Mouse (Mus musculus) midbrain, embryonic 10.5 days (tissue): Measurements from ENCODE around the gene Micu1. TPM values are rescaled to one million over a fixed set of nuclear protein-coding genes. Genes with fewer than 3 reads are reported as not detected.
"Not testable (repeated sequence)": the region's sequence is repeated elsewhere in the genome, so short reads cannot be mapped to it uniquely, and the experiment has no call there.

Experiments used
- DNase-seq: peaks from one replicate; pipeline ENCODE4 v3.0.0-alpha.2; 2017; ENCODE audit warnings: low spot score
- H3K27ac ChIP-seq: fragments of 300-500 bp; sonication (generic); replicated peaks from 2 replicates; pipeline ENCODE4 v1.5.1; 2016; ENCODE audit warnings: mild to moderate bottlenecking
- H3K27me3 ChIP-seq: fragments of 300-500 bp; sonication (generic); 2 replicates; pipeline ENCODE4 v1.6.1; 2016; ENCODE audit warnings: low read depth, mild to moderate bottlenecking; ENCODE audit not compliant: poor library complexity, severe bottlenecking
- H3K36me3 ChIP-seq: fragments of 300-500 bp; sonication (generic); 2 replicates; pipeline ENCODE4 v1.6.1; 2016; ENCODE audit warnings: mild to moderate bottlenecking, moderate library complexity
- H3K4me1 ChIP-seq: fragments of 300-500 bp; sonication (generic); 2 replicates; pipeline ENCODE4 v1.6.1; 2016
- H3K4me3 ChIP-seq: fragments of 300-500 bp; sonication (generic); 2 replicates; pipeline ENCODE4 v1.5.1; 2016; ENCODE audit warnings: mild to moderate bottlenecking, moderate library complexity
- H3K9me3 ChIP-seq: fragments of 300-500 bp; sonication (generic); replicated peaks from 2 replicates; pipeline ENCODE4 v1.6.1; 2016; ENCODE audit warnings: mild to moderate bottlenecking
- WGBS: fragments of 180-500 bp; shearing (Covaris S2); methylation state at CpG from one replicate; pipeline ENCODE4 v1.1.7; 2016; 5-methylcytosine and 5-hydroxymethylcytosine counted together
- polyA plus RNA-seq: library from polyadenylated mRNA; unstranded; fragments of >200 nt; fragmentation: Nextera tagmentation; extraction: Ambion mirVana; gene quantifications from 2 replicates; pipeline ENCODE4 v1.2.1, GENCODE M21; 2016

Gene Micu1
- polyA plus RNA-seq, 1 experiment from 2014 or later, result 58.1 TPM

DNA sequence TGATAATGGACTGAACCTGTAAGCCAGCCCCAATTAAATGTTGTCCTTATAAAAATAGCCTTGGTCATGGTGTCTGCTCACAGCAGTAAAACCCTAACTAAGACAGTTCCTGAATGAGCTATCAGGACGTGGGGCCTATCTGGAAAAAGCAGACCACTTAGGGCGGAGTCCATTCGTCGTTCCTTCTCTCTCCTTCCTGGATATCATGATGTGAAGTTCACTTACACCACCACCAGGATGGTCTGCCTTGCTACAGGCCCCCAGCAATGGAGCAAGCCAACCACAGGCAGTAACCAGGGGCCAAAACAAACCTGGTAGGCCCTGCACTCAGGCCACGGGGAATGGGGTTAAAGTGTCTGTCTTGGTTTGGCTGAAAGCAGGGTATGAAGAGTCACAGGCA lies 171.3 kb downstream of the Micu1 start:
- no peaks in the 10 kb centered on the region for H3K9me3 ChIP-seq
- no peak overlapping the region for H3K4me3 ChIP-seq
- H3K27ac ChIP-seq, result no peak overlapping the region
- H3K36me3 ChIP-seq, result no peaks in the 10 kb centered on the region
- no peak for DNase-seq
- H3K27me3 ChIP-seq, result no peaks in the 10 kb centered on the region
- H3K4me1 ChIP-seq, result peaks cover 3% of the 10 kb centered on the region
- WGBS, result 81% methylated on average over 5 of the region's 5 CpGs

DNA sequence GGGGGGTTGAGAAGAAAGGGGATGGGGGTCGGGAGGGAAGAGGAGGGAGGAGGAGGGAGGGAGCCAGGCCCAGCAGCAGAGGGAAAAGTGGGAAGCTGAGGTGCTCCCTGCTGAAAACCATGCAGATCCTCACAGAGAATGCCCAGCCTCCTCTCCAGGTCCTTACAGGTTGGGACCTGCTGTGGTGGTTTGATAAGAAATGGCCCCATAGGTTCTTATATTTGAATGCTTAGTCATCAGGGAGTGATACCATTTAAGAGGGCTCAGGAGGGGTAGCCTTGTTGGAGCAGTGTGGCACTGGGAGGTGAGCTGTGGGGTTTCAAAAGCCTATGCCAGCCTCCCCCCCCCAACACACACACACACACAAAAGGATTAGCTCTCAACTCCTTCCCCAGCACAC lies 173.1 kb downstream of the Micu1 start:
- no peaks in the 10 kb centered on the region for H3K9me3 ChIP-seq
- 0 out of 2 replicates have a peak overlapping the region, but pooled peaks have one; percentile 24 for H3K27ac ChIP-seq
- H3K4me3 ChIP-seq, result no peak overlapping the region
- peaks cover 8% of the 10 kb centered on the region for H3K4me1 ChIP-seq
- 43% methylated on average over 1 of the region's 1 CpGs for WGBS
- H3K27me3 ChIP-seq, result no peaks in the 10 kb centered on the region
- no peaks in the 10 kb centered on the region for H3K36me3 ChIP-seq
- no peak for DNase-seq

DNA sequence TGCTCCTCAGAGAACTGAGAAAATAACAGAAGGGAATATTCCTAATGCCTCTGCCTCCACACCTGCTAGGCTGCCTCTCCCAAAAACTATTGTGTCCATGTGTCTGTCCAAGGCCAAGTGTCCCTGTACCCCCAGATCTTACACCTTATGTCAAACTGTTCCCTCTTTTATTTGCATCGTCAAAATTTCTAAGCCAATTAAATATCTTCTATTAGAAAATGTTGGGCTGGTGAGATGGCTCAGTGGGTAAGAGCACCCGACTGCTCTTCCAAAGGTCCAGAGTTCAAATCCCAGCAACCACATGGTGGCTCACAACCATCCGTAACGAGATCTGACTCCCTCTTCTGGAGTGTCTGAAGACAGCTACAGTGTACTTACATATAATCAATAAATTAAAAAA lies 174.4 kb downstream of the Micu1 start:
- H3K27me3 ChIP-seq, DNase-seq, H3K36me3 ChIP-seq, H3K4me3 ChIP-seq, H3K27ac ChIP-seq, H3K9me3 ChIP-seq: not testable (repeated sequence)
- peaks cover 16% of the 10 kb centered on the region for H3K4me1 ChIP-seq
- WGBS, result 94% methylated on average over 4 of the region's 4 CpGs

DNA sequence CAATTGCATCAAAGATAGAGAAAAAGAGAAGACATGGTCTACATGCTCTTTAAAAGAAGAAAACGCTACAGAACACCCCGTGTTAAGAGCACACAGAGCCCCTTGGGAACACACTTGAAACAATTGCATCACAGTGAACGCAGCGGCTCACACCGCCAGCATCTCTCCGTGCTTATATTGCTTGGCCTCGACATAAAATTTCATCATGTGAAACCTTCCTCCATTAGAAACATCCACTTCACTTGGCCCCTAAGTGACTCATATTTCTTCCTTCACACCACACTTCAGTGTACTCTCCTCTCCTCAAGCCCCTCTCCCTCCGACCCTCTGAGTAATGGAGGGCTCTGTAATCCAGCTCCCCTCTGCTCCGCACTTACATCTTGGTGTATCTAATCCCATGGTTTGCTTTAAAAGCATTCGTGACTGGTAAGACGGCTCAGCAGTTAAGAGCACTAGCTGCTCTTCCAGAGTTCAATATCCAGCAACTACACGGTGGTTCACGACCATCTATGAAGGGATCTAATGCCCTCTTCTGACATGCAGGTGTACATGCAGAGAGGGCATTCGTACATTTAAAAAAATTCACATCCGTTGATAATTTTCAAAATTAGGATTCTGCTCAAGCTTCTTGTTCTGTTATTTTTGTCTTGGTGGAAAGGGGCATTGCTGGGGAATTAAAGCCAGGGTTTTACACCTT lies 175.3 kb downstream of the Micu1 start:
- Histone ChIP-seq H3K27ac (no peak overlapping the region), H3K9me3 (no peaks in the 10 kb centered on the region), H3K27me3 (no peaks in the 10 kb centered on the region), H3K36me3 (no peaks in the 10 kb centered on the region), H3K4me1 (peaks cover 16% of the 10 kb centered on the region), H3K4me3 (no peak overlapping the region)
- whole genome bisulfite sequencing, result 79% methylated on average over 15 of the region's 15 CpGs
- DNase-seq, result no peak

DNA sequence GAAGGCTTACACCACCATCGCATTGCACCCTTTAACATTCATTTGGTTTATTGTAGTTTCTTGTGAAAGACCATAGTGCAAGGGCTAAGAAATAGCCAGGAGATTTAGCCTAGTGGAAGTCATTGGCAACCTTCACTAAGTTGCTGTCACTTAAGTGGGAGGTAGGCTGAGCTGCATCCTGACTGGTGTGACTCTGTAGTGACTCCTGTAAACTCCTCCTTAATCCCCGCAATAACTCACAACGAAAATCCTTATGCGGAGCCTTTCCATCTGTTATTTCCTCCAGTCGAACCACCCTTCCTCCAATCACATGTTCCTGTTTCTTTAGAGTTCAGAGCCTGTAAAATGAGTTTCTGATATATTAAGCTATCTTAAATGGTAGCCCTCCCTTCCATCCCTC lies 176.5 kb downstream of the Micu1 start:
- 25% methylated on average over 5 of the region's 5 CpGs for WGBS
- peaks cover 20% of the 10 kb centered on the region for H3K4me1 ChIP-seq
- H3K36me3 ChIP-seq, result peaks cover 2% of the 10 kb centered on the region; the same call in 1 of the 2 replicates
- H3K9me3 ChIP-seq, result no peaks in the 10 kb centered on the region
- no peaks in the 10 kb centered on the region for H3K27me3 ChIP-seq
- no peak for DNase-seq
- peak overlapping the region; percentile 91 for H3K4me3 ChIP-seq
- peak overlapping the region; percentile 99 for H3K27ac ChIP-seq

DNA sequence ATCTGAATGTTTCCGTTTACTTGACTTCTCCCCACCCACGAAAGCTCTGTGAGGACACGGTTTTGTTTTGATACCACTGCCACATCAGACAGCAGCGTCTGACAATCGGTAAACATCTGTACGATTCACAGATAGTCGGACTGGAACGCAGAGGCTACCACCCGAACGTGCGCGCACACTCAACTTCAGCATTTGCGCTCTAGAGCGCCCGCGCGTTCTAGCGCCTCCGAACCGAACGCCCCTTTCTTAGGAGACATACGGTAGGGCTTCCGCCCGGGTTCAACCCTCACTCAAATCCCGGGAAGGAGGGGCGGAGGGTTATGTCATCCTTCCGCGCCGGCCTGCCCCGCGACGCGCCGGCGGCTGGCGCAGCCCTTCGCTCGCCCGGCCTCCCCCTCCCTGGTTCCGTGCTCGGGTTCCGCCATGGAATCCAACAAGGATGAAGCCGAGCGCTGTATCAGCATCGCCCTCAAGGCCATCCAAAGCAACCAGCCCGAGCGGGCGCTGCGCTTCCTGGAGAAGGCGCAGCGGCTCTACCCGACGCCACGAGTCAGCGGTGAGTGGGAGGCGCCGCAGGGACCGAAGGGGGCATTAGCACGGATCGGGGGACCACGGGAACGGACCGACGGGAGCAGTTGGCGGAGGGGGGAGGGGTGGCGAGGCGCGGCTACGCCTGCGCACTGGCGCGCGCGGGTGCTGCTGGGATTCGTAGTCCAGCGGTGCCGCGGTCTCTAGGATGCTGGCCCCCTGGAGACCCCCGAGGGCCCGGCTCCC lies 177.2 kb downstream of the Micu1 start, which contains the start of gene Dnajb12:
Gene Dnajb12, plus strand, starts transcription at position 302 of the 774 bp plus-strand sequence.
- Histone ChIP-seq H3K36me3 (peaks cover 6% of the 10 kb centered on the region; the same call in 1 of the 2 replicates), H3K9me3 (no peaks in the 10 kb centered on the region), H3K27me3 (no peaks in the 10 kb centered on the region), H3K27ac (peak within 1 kb of the TSS; percentile 99), H3K4me1 (peaks cover 22% of the 10 kb centered on the region), H3K4me3 (peak within 1 kb of the TSS; percentile 91)
- DNase-seq, result peak; percentile 95
- WGBS, result under 1% methylated on average over 80 of the region's 80 CpGs

DNA sequence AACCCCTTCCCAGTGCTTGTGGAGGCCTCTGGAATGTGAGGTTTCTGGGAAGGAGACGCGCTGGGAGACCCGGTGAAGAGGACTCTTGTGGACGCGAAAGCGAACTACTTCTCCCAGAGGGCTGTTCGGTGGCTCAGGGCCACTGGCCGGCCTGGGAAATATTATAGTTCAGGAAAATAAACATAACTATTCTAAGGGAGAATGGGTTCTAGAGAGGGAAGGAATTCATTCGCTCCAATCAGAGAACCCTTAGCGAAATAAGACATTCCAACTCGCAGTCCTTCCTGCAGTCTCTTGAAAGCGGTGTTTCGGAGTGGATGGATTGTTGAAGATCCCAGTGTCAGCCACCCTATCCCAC lies 177.7 kb downstream of the Micu1 start:
- no peak for DNase-seq
- WGBS, result under 1% methylated on average over 13 of the region's 13 CpGs

DNA sequence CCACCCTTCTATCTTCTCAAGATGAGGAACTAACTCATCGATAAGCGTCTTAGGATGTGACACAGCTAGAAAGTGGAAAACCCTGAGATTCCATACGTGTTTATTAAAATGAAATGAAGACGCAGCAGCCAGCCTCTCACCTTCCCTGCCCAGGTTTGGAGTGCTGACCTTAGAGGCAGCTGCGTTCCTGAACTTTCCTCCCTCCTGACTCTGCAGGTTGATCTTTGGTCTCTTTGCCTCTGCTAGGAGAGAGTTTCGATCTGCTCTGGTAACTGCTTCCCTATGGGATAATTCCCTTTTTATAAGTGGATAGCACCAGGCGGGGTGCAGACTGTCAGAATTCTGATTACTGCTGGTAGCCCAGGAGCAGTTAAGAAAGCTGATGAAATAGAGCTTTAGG lies 178.6 kb downstream of the Micu1 start:
- peaks cover 20% of the 10 kb centered on the region for H3K36me3 ChIP-seq
- no peaks in the 10 kb centered on the region for H3K27me3 ChIP-seq
- no peak for DNase-seq
- H3K4me1 ChIP-seq, result peaks cover 23% of the 10 kb centered on the region
- no peaks in the 10 kb centered on the region for H3K9me3 ChIP-seq
- H3K4me3 ChIP-seq, result peak overlapping the region; percentile 91
- 88% methylated on average over 7 of the region's 7 CpGs for WGBS
- H3K27ac ChIP-seq, result no peak overlapping the region

More for the DNA sequence above, 177.7 kb downstream of the Micu1 start:
- Histone ChIP-seq H3K4me3 (peak overlapping the region; percentile 91), H3K27me3 (no peaks in the 10 kb centered on the region), H3K4me1 (peaks cover 23% of the 10 kb centered on the region), H3K9me3 (no peaks in the 10 kb centered on the region), H3K36me3 (peaks cover 11% of the 10 kb centered on the region), H3K27ac (peak overlapping the region; percentile 99)

DNA sequence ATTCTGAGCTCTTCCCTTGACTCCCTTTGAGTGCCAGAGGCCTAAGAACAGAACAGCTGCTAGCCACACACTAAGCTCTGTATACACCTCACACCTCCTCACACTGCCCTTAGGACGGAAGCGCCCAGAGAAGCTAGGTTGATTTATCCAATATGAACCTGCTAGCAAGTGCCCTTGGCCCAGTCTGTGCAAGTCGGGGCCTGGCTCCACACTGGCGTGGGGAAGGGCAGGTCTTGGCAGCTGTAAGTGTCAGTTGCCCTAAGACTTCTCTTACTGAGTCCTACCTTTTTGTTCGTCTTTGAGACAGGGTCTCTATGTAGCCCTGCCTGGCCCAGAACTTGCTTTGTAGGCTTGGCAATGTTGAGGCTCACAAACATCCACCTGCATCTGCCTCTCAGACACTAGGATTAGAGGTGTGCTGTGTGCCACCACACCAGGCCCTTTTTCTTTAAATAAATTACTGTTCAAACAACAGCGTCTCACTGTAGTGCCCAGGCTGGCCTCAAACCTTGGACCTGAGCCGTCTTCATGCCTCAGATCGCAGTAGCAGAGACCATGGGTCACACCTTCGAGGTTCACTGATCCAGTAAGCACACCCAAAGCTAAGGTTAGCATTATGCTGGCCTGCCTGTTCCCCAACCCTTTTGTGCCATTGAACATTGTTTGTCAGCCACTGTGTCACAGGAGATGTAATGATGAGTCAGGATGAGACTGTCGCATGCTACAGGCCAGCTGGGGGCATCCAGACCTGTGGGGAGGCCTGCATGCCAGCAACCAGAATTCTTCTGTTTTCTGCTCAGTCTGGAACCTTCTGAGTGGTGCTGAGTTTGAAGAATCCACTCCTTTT lies 182.3 kb downstream of the Micu1 start:
- DNase-seq, result no peak
- Histone ChIP-seq H3K27me3 (no peaks in the 10 kb centered on the region), H3K4me3 (no peak overlapping the region), H3K4me1 (peaks cover 17% of the 10 kb centered on the region), H3K36me3 (peaks cover 24% of the 10 kb centered on the region), H3K9me3 (no peaks in the 10 kb centered on the region), H3K27ac (no peak overlapping the region)
- WGBS, result 91% methylated on average over 10 of the region's 10 CpGs

DNA sequence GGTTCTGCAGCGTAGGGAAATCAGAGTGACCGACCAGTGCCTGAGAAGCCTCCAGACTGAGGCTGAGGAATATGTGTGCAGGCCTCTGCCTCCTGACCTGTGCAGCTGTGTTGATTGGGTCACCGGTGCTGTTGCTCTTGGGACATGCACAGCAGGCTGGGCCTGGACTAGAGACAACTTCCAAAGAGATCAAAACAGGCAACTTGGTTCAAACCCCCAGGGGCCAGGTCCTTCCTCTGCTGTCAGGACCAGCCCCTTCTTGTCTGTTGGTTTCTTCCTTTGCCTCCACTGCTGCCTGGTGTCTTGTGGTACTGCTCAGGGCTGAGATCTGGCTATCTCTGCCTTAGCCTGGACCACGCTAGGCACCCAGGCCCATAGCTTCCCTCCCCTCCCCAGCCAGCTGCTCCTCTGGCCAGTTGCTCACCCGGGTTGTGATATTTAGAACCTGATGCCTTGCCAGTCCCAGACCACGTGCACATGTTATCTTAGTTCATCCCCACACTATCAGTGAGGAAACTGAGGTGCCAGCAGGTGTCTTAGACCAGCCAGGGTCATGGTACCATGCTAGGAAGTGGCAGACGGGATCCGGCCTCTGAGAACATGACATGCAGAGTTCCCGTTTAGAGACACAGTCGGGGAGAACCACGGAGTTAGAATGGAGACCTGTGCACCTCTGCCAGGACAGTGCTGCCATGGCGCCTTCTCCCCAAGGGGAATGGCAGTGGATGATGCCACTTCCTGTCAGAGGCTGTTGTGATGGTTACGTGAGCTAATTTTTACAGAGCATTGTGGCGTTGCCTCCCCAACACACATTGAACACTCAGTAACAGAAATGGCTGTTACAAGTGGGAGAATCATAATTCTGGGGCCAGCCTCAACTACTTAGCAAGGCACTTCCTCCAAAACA lies 183.2 kb downstream of the Micu1 start:
- H3K27me3 ChIP-seq, result no peaks in the 10 kb centered on the region
- DNase-seq, result no peak
- H3K27ac ChIP-seq, result no peak overlapping the region
- peaks cover 14% of the 10 kb centered on the region for H3K4me1 ChIP-seq
- no peak overlapping the region for H3K4me3 ChIP-seq
- H3K36me3 ChIP-seq, result peaks cover 31% of the 10 kb centered on the region
- 91% methylated on average over 14 of the region's 14 CpGs for WGBS
- no peaks in the 10 kb centered on the region for H3K9me3 ChIP-seq

DNA sequence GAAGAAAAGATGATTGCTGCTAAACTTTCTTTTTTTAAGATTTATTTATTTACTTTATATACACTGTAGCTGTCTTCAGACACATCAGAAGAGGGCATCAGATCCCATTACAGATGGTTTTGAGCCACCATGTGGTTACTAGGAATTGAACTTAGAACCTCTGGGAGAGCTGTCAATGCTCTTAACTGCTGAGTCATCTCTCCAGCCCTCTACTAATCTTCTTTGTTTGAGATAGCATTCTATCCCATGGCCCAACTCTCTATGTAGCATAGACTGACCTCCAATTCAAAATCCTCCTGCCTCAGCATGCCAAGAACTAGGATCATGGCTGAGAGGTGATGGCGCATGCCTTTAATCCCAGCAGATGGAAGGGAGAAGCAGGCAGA lies 183.8 kb downstream of the Micu1 start:
- no peak for DNase-seq
- no peak overlapping the region for H3K27ac ChIP-seq
- H3K4me3 ChIP-seq, result no peak overlapping the region
- WGBS, result 100% methylated on average over 1 of the region's 1 CpGs
- H3K36me3 ChIP-seq, result peaks cover 38% of the 10 kb centered on the region
- peaks cover 8% of the 10 kb centered on the region for H3K4me1 ChIP-seq
- no peaks in the 10 kb centered on the region for H3K27me3 ChIP-seq
- no peaks in the 10 kb centered on the region for H3K9me3 ChIP-seq

DNA sequence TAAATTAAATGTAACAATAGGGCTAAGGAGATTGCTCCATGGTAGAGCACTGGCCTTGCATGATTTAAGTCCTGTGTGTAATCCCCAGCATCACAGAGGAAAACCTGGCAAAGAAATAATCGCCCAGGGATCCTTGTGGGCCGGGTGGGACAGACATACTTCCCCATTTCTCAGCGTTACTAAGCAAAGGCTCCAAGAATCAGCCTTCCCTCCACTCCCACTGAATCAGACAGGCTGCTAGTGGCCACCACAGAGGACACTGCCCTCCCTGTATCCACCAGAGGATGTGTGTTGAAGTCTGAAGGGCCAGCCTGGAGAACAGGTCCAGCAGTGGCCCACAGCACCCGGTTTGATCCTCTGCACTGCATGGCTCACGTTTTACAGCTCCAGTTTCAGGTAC lies 185.2 kb downstream of the Micu1 start:
- Histone ChIP-seq H3K27me3 (no peaks in the 10 kb centered on the region), H3K9me3 (no peaks in the 10 kb centered on the region), H3K27ac (no peak overlapping the region), H3K4me1 (0 out of 2 replicates have a peak, but pooled peaks cover 7% of the 10 kb centered on the region), H3K36me3 (peaks cover 51% of the 10 kb centered on the region), H3K4me3 (no peak overlapping the region)
- no peak for DNase-seq
- WGBS, result 90% methylated on average over 5 of the region's 5 CpGs
